Mouse (Mus musculus) urinary bladder, postnatal 25 days (tissue): ENCODE measurements at regions not wholly inside any gene's neighbourhood (a gene's known extent, or its start where the extent isn't known, plus 50 kb on each side); places are given as distances from the start of the nearest gene placed in this dataset.
"Not testable (repeated sequence)": the region's sequence is repeated elsewhere in the genome, so short reads cannot be mapped to it uniquely, and the experiment has no call there.

Experiments
- DNase-seq: peaks from one replicate; pipeline ENCODE4 v3.0.0; 2022; ENCODE audit warnings: low spot score

GRCm38 (mm10) chr10:45859137-45859536, 281.5 kb downstream of the Hace1 start:
- no peak for DNase-seq

GRCm38 (mm10) chr10:45859909-45860308, 282.3 kb downstream of the Hace1 start:
- no peak for DNase-seq

GRCm38 (mm10) chr10:45860696-45861095, 283.1 kb downstream of the Hace1 start:
- no peak for DNase-seq

DNA sequence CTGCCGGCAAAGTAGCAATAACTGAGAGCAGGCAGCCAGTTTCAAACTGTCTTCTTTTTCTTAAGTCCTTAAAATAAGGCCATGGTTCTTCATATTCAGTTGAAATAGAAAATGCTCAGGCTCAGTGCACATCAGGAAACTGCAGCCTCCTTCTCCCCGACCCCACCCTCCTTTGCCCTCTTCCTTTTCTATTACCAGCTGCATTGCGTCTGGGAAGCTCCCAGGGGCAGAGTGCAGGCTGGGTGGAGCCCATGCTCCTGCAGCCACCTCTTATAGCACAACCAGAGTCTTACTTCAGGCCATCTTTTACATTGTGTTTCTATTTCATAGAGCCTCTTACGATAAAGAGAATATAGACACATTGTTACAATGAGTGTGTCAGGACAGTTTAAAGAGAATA, 288.2 kb downstream of the Hace1 start:
- no peak for DNase-seq

GRCm38 (mm10) chr10:45866860-45867259, 289.2 kb downstream of the Hace1 start:
- DNase-seq, result no peak

DNA sequence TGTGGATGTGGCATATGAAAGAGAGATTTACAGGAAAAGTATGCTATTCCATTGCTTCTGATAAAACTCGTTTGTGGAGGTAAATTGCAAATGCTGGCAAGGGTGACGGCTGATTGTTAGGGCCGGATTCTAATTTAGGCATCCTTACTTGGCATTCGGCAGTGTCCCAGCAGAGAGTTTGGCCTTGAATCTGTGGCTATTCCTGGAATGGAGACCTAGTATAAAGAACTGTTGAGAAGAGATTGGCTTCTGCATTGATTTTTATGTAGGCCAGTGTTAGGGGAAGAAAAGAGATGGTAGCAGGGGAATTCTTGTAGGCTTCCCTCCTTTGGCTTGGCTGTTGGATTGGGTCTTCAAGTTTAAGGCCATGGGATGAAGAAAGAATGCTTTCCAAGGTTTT, 293.4 kb downstream of the Hace1 start:
- no peak for DNase-seq

GRCm38 (mm10) chr10:45872007-45872890, 294.6 kb downstream of the Hace1 start:
- no peak for DNase-seq

GRCm38 (mm10) chr10:45873805-45874780, 296.5 kb downstream of the Hace1 start:
- DNase-seq, result no peak

DNA sequence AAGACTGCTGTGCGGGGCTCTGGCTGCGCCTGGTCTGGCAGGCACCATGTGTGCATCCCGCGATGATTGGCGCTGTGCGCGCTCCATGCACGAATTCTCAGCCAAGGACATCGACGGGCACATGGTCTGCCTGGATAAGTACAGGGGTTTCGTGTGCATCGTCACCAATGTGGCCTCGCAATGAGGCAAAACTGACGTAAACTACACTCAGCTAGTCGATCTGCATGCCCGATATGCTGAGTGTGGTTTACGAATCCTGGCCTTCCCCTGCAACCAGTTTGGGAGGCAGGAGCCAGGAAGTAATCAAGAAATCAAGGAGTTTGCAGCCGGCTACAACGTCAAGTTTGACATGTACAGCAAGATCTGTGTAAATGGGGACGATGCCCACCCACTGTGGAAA, 297.7 kb downstream of the Hace1 start:
- not testable (repeated sequence) for DNase-seq

DNA sequence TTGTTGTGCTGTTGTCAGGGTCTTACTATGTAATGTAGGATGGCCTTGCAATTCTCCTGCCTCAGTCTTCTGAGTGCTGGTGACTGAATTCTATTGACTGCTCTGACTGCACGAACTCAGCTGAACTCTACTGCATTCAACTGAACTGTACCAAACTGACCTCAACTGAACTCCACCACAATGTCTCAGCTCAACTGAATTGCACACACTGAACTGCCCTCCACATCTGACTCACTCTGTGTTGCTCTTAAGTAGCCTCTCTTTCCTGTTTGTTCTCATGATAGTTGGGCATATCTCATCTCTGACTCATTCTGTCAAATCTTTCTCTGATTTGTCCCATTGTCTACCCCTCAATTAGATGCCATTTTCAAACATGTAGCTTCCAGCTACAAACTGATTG, 306.1 kb downstream of the Hace1 start:
- no peak for DNase-seq

DNA sequence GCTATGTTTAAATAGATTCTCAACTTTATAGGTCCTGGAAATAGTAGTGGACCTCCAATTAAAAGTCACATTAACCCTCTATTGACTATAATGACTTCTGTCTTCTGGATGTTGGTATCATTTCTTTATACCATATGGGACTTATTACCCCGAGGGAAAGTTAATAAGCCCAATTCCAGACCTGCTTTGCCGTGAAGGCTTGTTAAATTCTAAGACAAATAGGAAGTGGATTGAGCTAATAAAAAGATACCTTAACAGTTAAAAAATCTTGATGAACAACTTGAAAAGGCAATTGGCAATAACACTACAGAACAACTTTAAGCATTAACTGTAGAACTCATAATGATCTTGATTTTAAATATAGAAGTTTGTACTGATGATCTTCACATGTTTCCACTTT, 309.0 kb downstream of the Hace1 start:
- DNase-seq, result no peak

DNA sequence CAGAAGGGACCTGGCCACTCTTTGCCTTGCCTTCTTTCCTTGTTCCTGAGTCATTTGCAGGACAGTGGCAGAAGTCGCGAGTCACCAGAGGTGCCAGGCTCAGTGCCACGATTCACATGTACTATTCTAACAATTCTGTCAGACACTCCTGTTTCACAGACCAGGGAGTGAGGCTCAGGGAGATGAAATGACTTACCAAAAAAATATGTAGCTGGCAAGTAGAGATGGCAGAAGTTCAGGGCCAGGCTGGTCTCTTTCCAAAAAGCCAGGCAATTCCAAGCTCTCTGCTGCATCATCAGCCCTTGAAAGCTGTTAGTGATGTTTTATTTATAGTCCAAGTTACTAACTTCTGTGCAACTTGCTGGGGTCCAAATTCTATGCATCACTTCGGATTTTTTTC, 311.2 kb downstream of the Hace1 start:
- peak; percentile 19 for DNase-seq

DNA sequence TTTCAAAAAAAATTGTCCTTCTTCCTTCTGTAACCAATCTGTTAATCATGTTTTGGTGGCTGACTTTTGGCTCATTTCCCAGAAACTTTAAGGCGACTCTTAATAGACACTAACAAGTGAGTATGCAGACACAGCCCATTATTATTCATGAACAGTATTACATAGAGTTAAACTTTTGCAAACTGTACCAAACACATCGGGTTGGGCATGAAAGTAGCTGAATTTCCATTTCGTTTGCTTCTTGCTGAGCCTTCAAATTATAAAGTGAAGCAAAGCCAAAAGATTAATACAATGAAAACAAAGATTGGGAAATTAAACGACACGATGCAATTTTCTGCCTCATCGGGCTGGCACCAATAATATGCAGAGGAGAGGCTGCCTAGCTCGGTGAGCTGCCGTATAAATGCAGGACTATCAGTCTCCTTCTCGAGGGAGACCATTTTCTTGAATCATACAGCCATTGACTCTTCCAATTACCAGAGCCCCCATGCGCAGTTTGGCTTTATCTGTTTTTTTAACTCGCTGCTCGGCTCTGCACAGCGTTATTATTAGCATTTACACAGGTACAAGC, 311.8 kb downstream of the Hace1 start:
- no peak for DNase-seq

GRCm38 (mm10) chr10:45890088-45890626, 312.5 kb downstream of the Hace1 start:
- DNase-seq, result no peak

GRCm38 (mm10) chr10:45892464-45892863, 314.8 kb downstream of the Hace1 start:
- no peak for DNase-seq

DNA sequence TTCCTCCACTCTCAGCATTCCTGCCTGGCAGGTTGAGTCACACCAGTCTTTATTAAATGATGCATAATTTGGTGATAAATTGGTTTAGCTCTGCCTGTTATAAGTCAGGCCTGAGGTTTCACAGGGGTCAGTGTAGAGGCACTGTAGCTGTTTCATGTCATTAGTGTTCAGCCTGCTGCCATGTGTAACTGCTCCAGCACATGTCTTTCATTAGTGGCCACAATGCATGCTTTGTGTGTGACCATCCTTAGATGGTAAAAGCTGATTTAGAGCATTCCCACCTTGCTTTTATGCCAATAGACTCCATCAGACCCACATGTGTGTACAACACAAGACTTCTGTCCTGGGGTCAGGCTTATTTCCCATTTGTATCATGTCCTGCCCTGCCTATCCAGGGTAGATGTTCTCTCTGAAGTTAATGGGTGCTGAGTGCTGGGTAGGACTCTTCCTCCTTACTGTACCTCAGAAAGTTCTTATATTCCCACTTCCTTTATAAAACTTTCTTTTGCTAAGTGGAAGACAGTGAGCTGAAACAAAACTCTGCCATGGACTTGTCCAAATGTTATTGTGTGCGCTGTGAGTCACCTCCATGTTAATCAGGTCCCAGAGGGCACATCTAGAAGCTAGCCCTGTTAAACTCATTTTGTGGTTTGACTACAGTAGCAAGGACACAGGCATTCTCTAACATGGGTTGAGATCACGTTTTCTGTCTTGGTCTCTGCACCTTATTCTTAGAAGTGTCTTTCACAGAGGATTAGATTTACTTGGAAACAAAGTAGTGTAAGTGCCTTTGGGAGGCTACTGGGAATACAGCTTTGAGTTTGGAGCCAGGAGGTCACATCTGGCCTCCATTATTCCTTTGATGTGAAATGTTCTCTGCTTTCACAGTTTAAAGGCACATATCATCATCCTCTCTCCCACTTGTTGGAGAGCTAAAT, 316.5 kb downstream of the Hace1 start:
- no peak for DNase-seq

DNA sequence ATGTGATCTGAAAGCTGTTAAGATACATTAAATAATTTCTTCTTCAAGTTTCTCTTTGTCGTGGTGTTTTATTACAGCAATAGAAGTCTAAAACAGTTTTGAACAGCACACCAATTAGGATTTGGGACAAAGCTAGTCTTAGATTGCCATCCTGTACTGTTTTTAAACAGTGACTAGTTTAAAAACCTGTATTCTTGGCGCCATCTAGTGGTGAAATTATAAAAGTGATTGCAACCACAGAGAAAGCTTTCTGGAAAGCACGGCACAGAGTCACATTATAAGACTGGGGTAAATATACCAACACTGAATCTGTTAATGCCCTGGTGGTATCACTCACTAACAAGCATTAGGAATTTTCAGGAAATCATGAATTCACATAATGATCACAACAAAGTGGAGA, 339.3 kb downstream of the Hace1 start:
- no peak for DNase-seq

- no peak for DNase-seq
Measured at GRCm38 (mm10) chr10:45925746-45926145, 348.1 kb downstream of the Hace1 start.

DNA sequence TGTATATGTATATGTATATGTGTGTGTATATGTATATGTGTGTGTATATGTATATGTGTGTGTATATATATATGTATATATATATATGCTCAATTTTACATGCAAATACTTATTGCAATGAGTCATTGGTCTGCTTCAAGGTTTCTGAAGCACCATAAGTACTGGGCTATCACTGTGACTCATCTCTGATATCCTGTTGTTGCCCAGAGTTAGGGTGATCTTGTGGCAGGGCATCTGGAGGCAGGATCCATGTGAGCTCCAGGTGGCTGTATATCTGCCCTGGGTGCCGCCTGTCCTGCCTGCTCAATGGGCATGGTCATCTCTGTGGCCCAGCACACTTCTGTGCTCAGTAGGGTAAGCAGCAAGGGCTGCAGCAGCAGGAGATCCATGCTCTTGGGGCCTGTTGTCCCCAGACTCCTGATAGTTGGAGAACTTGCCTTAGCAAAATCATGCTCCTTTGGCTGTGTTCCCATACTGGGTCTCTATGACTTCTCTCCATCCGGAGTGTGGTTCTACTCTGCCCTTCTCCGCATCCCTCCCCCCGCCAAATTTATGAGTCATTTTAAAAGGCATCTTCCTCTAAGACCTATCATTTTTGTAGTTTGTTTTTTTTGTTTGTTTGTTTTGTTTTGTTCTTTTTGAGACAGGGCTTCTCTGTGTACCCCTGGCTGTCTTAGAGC, 356.1 kb downstream of the Hace1 start:
- DNase-seq, result no peak

- no peak for DNase-seq
Measured at GRCm38 (mm10) chr10:45957686-45958085, 380.1 kb downstream of the Hace1 start.

GRCm38 (mm10) chr10:45972240-45972639, 394.6 kb downstream of the Hace1 start:
- DNase-seq, result no peak
